Mouse (Mus musculus) C3H10T1/2 (cell line): ENCODE results near the gene Ust. TPM values are rescaled to one million over a fixed set of nuclear protein-coding genes. Genes with fewer than 3 reads are reported as not detected.

Source experiments
- polyA plus RNA-seq, 2 experiments: library from polyadenylated mRNA; unstranded; fragments of >200 nt; fragmentation: generic; extraction: Trizol; gene quantifications; one replicate each; pipeline ENCODE4 v1.2.1; 2012; ENCODE audit warnings: missing spikeins in 2 of 2

Ust gene
- 1 to 10 TPM in 1 of 2 experiments, under 1 TPM in 1; 0.68 to 4.8 TPM for polyA plus RNA-seq

DNA sequence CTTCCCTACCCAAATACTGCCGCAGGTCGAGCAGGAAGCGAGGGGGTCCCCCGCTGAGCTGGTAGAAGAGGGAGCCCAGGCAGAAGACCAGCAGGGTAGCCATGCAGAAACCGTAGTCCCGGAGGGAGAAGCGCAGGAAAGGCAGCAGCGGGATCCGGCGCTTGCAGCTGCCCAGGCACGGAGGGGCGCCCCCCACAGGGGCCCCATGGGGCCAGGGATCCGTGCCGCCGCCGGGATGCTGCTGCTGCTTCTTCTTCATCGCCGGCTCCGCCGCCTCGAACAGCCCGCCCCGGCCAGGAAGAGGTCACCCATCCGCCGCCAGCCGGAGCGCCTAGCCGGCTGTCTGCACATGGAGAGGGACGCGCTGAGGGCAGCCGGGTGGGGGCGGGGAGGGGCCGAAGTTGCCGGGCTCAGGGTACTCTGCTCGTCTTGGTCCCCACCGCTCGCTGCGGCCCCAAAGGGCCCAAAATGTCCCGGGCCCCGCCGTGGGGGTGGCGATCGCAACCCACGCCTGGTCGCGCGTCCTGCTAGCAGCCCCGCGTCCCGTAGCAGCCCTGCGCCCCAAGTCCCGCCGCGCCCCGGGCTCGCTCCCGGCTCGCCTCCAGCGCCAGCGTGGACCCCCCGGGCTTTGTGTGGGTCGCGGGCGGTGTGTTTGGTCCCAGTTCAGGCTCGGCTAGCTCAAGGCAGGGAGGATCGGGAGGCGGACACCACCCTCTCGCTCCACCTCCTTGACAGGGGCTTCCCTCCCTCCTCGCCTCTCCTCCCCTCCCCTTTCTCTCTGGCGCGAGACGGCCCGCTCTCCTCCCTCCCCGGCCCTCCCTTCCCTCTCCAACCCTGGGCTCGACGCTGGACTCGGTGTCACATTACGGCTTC, at the start of gene Ust:
Ust (minus strand) TSS at position 685 of the 873 bp plus-strand sequence.

